Mouse (Mus musculus): Measurements from ENCODE around the gene Fgfbp3. TPM values are rescaled to one million over a fixed set of nuclear protein-coding genes. Genes with fewer than 3 reads are reported as not detected.
"Not testable (repeated sequence)": the region's sequence is repeated elsewhere in the genome, so short reads cannot be mapped to it uniquely, and the experiment has no call there.

Gene Fgfbp3
- polyA plus RNA-seq, 1 experiment from 2014 or later = 9.8 TPM

DNA sequence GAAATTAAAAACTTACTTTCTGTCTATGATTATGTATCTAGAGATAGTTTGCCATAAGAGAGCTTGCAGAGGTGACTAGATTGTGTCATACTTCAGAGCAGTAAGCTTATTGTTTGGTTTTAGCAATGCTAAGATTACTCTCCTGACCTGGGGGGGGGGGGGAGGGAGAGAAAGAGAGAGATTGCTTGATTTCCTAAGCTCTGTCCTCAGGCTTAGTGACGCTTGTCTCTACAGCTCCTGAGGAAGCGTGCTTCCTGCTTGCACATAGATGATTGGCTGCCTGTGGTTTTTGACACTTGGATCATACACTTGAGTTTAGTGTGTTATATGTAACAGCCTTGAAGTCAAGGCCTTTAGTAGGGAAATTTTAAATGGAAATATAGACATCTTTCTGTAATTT, 44.8 kb downstream of the Fgfbp3 start:
- H3K36me3 ChIP-seq = peaks cover 76% of the 10 kb centered on the region
- no peaks in the 10 kb centered on the region for H3K4me1 ChIP-seq
- H3K9me3 ChIP-seq = no peaks in the 10 kb centered on the region
- H3K4me2 ChIP-seq = no peak overlapping the region
- H3K27me3 ChIP-seq = no peaks in the 10 kb centered on the region
- ATAC-seq (ENCODE audit: insufficient number of reproducible peaks, insufficient read depth, low FRiP score, low TSS enrichment, low read depth) = no peak
- WGBS = 70% methylated on average over 2 of the region's 2 CpGs
- no peak overlapping the region for H3K4me3 ChIP-seq
- no peak overlapping the region for H3K27ac ChIP-seq
- H3K9ac ChIP-seq = no peak overlapping the region

DNA sequence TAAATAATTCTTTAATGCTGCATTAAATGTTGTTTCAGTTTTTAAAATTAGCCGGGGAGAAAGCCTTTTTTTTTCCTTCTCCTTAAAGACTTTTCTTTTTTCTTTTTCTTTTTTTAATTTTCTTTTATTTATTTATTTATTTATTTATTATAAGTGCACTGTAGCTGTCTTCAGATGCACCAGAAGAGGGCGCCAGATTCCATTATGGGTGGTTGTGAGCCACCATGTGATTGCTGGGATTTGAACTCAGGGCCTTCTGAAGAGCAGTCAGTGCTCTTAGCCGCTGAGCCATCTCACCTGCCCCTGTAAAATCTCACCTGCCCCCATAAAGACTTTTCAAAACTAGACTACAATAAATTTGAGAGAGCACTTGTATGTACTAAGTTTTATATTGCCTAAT, 50.7 kb downstream of the Fgfbp3 start:
- H3K4me2 ChIP-seq; H3K4me1 ChIP-seq; H3K27ac ChIP-seq; ATAC-seq (ENCODE audit: insufficient number of reproducible peaks, insufficient read depth, low FRiP score, low TSS enrichment, low read depth); H3K9me3 ChIP-seq; H3K27me3 ChIP-seq; H3K4me3 ChIP-seq; H3K9ac ChIP-seq: not testable (repeated sequence)
- WGBS = 81% methylated on average over 3 of the region's 3 CpGs
- H3K36me3 ChIP-seq = peaks cover 78% of the 10 kb centered on the region

Other genes with a start within 250 kb of the Fgfbp3 start
- gene Ppp1r3c, start 183.0 kb downstream of the Fgfbp3 start, polyA plus RNA-seq (2015; fragmentation: Nextera tagmentation; extraction: Ambion mirVana) = 9.3 and 9.9 TPM in 2 replicates
- gene Tnks2, start 85.4 kb downstream of the Fgfbp3 start, polyA plus RNA-seq (2015; fragmentation: Nextera tagmentation; extraction: Ambion mirVana) = 46.3 and 52.7 TPM in 2 replicates
- 10.6 and 11.9 TPM in 2 replicates for gene Btaf1, start 6.5 kb upstream of the Fgfbp3 start, polyA plus RNA-seq (2015; fragmentation: Nextera tagmentation; extraction: Ambion mirVana)

Data from embryonic facial prominence, embryonic 13.5 days (tissue).